Mouse (Mus musculus) liver, postnatal 0 days (tissue): ENCODE measurements around the gene Cacnb1. TPM values are rescaled to one million over a fixed set of nuclear protein-coding genes. Genes with fewer than 3 reads are reported as not detected.

Experiments used
- ATAC-seq: fragments of 200-750 bp; cut with Nextera tagmentation; 2 replicates; pipeline ENCODE4 v1.8.0; 2017; ENCODE audit warnings: mild to moderate bottlenecking, moderate library complexity
- DNase-seq: peaks from one replicate; pipeline ENCODE4 v3.0.0-alpha.2; 2016
- H3K27ac ChIP-seq: fragments of 300-500 bp; sonication (generic); 2 replicates; pipeline ENCODE4 v1.5.1; 2014; ENCODE audit warnings: antibody characterized with exemption, moderate library complexity, mild to moderate bottlenecking, low read depth
- H3K27me3 ChIP-seq: fragments of 300-500 bp; sonication (generic); 2 replicates; pipeline ENCODE4 v1.6.1; 2014; ENCODE audit warnings: low read length, control low read depth, mixed read lengths; ENCODE audit not compliant: insufficient read depth
- H3K36me3 ChIP-seq: fragments of 300-500 bp; sonication (generic); replicated peaks from 2 replicates; pipeline ENCODE4 v1.6.1; 2014; ENCODE audit warnings: mild to moderate bottlenecking, control low read depth, low read length, moderate library complexity, mixed read lengths; ENCODE audit not compliant: insufficient read depth
- H3K4me1 ChIP-seq: fragments of 300-500 bp; sonication (generic); 2 replicates; pipeline ENCODE4 v1.6.1; 2014; ENCODE audit warnings: antibody characterized with exemption, mild to moderate bottlenecking, control low read depth; ENCODE audit not compliant: insufficient read depth
- H3K4me2 ChIP-seq: fragments of 300-500 bp; sonication (generic); 2 replicates; pipeline ENCODE4 v1.6.1; 2014; ENCODE audit warnings: low read depth, mild to moderate bottlenecking, low read length, moderate library complexity, mixed read lengths
- H3K4me3 ChIP-seq: fragments of 300-500 bp; sonication (generic); 2 replicates; pipeline ENCODE4 v1.5.1; 2014; ENCODE audit warnings: low read depth, low read length
- H3K9ac ChIP-seq: fragments of 300-500 bp; sonication (generic); replicated peaks from 2 replicates; pipeline ENCODE4 v1.6.1; 2014; ENCODE audit warnings: mild to moderate bottlenecking, moderate library complexity
- H3K9me3 ChIP-seq: fragments of 300-500 bp; sonication (generic); 2 replicates; pipeline ENCODE4 v1.6.1; 2016; ENCODE audit warnings: mild to moderate bottlenecking, control low read depth, low read length, mixed read lengths
- CTCF ChIP-seq: sonication (generic); IDR thresholded peaks from 2 replicates; pipeline ENCODE4 v1.5.1; 2016; ENCODE audit warnings: antibody characterized with exemption, low read depth
- EP300 ChIP-seq: IDR thresholded peaks from 2 replicates; pipeline ENCODE4 v1.6.1; 2016; ENCODE audit warnings: antibody characterized with exemption, low read depth, mild to moderate bottlenecking
- WGBS: fragments of 180-500 bp; shearing (Covaris S2); extraction: QIAGEN DNeasy Blood & Tissue Kit; methylation state at CpG from one replicate; pipeline ENCODE4 v1.1.7; 2014; ENCODE audit not compliant: insufficient replicate concordance; 5-methylcytosine and 5-hydroxymethylcytosine counted together
- polyA plus RNA-seq: library from polyadenylated mRNA; unstranded; fragments of >200 nt; fragmentation: Nextera tagmentation; extraction: Ambion mirVana; gene quantifications from 2 replicates; pipeline ENCODE4 v1.2.1, GENCODE M21; 2015

Gene Cacnb1
- polyA plus RNA-seq, 1 experiment from 2014 or later: 0.23 TPM

DNA sequence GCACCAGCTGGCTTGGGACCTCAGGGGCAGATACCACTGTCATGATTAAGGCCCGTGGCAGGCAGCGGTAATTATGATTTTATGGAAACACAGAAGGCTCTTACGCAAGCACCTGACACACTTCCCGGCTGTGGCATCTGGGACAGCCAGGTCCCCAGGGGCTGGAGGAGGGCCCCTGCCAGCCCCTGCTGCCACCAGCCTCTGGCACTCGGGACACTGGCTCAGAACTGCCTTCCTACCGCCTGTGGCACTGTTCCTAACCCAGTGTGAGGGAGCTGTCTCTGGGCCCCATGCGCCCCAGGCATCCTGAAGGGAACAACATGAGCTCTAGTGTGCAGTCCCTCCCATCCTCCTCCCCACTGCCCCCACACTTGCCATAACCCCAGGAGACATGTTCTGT, 36.8 kb upstream of the Cacnb1 start:
- TF ChIP-seq CTCF (no peak), EP300 (no peak)
- Histone ChIP-seq H3K36me3 (no peaks in the 10 kb centered on the region), H3K4me1 (no peaks in the 10 kb centered on the region), H3K27ac (no peak overlapping the region), H3K9ac (no peak overlapping the region), H3K9me3 (no peaks in the 10 kb centered on the region), H3K4me2 (no peak overlapping the region), H3K27me3 (peaks cover 4% of the 10 kb centered on the region; the same call in 1 of the 2 replicates), H3K4me3 (no peak overlapping the region)
- DNase-seq (no peak), ATAC-seq (no peak)
- 60% methylated on average over 7 of the region's 7 CpGs for WGBS

DNA sequence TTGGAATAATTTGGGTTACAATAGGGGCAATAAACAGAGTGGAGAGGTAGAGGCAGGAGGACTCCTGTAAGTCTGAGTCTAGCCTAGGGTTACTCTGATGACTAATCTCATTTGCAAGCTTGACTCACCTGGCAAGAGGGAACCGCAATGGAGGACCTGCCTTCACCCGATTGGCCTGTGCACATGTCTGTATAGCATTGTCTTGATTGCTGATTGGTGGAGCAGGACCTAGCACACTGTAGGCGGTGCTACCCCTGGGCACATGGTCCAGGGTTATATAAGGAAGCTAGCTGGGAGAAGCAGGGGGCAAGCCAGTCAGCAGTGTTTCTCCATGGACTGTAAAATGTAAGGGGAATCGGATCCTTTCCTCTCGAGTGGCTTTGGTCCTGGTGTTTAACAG, 35.2 kb upstream of the Cacnb1 start:
- H3K27ac ChIP-seq: no peak overlapping the region
- no peak overlapping the region for H3K9ac ChIP-seq
- no peaks in the 10 kb centered on the region for H3K36me3 ChIP-seq
- DNase-seq (no peak), ATAC-seq (peak; percentile 25; the same call in 1 of the 2 replicates)
- H3K4me1 ChIP-seq: no peaks in the 10 kb centered on the region
- H3K4me2 ChIP-seq: no peak overlapping the region
- no peak overlapping the region for H3K4me3 ChIP-seq
- peaks cover 18% of the 10 kb centered on the region for H3K27me3 ChIP-seq
- no peaks in the 10 kb centered on the region for H3K9me3 ChIP-seq
- no peak for TF ChIP-seq CTCF
- TF ChIP-seq EP300: no peak
- 78% methylated on average over 5 of the region's 5 CpGs for WGBS

DNA sequence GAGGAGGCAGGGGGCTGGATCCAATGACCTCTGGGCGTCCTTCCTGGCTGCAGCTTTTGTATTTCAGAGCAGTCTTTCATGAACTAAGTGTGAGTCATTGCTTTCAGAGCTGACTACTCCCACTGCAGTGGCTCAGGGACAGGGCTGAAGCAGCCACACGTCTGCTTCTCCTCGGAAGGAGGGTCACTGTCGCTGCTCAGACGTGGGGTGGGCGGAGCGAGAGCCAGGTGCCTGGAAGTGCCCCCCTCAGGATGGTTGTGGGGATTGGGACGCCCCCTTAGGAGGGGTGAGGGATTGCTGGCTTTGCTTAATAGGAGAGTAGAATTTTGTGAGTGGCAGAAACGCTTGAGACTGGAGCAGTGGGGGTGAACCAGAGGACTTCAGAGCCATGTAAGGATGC, 34.6 kb upstream of the Cacnb1 start:
- no peak overlapping the region for H3K27ac ChIP-seq
- DNase-seq: no peak

DNA sequence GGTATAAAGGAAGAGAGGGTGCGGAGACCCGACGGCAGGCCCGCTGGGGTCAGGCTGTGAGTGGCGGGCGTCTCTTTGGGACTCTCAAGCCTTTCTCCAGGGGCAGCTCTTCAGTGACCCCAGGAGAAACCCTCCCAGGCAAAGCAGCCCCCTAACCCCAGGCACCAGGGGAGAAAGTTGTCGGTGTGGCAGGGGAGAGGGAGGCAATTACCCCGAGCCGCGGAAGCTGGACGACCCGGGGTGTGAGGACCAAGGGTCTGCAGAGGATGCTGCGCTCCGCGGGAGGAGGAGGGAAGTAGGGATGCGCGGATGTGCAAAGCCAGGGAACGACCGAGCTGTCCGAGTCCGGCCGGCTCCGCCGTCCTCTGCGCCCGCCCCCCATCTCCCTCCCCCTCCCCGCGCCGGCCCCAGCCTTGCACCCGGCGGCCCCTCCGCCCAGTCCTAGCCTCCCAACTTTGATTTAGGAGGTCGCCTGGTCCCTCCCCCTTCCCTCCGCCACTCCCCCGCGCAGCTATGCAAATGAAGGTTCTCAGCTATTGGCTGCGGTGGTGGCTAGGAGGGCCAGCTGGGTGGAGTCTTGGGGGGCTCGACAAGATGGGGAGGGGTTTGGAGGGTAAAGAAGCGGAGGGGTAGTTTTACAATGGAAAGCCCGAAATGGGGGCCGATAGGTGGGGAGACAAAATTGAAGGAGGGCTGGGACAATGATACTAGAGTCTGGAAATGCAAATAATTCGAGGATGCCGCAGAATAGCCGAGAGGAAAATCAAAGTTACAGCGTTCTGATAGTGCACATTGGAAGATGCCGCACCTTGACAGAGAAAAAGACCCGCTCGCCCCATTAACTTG, 30.4 kb upstream of the Cacnb1 start, which contains the start of gene Stac2:
Stac2 (minus strand) TSS at position 474 of the 846 bp plus-strand sequence.
- no peak for ATAC-seq
- Histone ChIP-seq H3K27ac (no peak within 1 kb of the TSS), H3K9ac (no peak within 1 kb of the TSS), H3K4me2 (peak within 1 kb of the TSS; percentile 68), H3K4me1 (peaks cover 13% of the 10 kb centered on the region), H3K9me3 (no peaks in the 10 kb centered on the region), H3K4me3 (peak within 1 kb of the TSS; percentile 38), H3K27me3 (peaks cover 49% of the 10 kb centered on the region), H3K36me3 (no peaks in the 10 kb centered on the region)
- TF ChIP-seq EP300: no peak
- TF ChIP-seq CTCF: no peak
- 5% methylated on average over 41 of the region's 48 CpGs for WGBS
- peak; percentile 48 for DNase-seq

More for the DNA sequence above, 34.6 kb upstream of the Cacnb1 start:
- no peak overlapping the region for H3K4me2 ChIP-seq
- H3K9ac ChIP-seq: no peak overlapping the region
- H3K4me3 ChIP-seq: no peak overlapping the region
- 27% methylated on average over 9 of the region's 9 CpGs for WGBS
- H3K36me3 ChIP-seq: no peaks in the 10 kb centered on the region
- H3K27me3 ChIP-seq: peaks cover 23% of the 10 kb centered on the region
- no peaks in the 10 kb centered on the region for H3K9me3 ChIP-seq
- no peak for ATAC-seq
- no peak for TF ChIP-seq CTCF
- no peak for TF ChIP-seq EP300
- H3K4me1 ChIP-seq: peaks cover 3% of the 10 kb centered on the region; the same call in 1 of the 2 replicates

DNA sequence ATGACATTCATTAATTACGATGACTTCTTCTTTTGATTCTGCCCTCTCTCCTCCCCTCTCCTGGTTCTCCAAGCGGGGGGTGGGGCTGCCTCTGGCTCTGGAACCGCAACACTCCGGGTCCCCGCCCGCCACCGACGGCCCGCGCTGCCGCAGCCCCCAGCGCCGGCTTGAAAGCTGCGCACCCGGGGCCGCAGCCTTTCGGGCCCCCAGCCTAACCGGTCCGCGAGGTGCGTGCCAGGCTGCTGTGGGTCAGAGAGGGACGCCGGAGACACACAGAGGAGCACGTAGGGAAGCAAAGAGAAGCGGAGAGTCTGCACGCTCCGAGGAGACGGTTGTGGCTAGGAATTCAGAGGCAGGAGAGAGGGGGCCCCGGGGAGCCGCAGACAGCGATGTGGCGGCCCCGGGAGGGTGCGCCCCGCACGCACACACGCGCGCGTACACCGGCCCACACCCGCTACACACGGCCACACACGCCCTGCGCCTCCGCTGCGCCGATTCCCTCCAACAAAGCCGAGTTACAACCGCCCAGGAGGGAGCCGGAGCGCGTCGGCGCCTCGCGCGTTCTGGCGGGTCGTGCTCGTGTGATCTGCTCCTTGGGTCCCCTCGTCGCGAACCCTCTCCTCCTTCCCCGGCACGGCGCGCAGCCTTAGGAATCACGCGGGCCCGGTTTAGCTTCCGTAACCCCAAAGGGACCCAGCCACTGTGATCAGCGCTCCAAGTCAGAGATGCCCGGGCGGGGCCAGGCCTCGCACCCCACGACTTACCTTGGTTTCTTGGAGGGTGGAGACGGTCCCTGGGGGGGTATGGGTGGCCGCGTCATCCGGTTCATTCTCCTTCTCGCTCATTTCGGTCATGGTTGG, 29.5 kb upstream of the Cacnb1 start:
- 2% methylated on average over 80 of the region's 83 CpGs for WGBS
- ATAC-seq (no peak), DNase-seq (peak; percentile 28)
- Histone ChIP-seq H3K4me1 (peaks cover 13% of the 10 kb centered on the region), H3K27ac (no peak overlapping the region), H3K36me3 (no peaks in the 10 kb centered on the region), H3K4me3 (peak overlapping the region; percentile 38), H3K9me3 (no peaks in the 10 kb centered on the region), H3K9ac (no peak overlapping the region), H3K4me2 (peak overlapping the region; percentile 68), H3K27me3 (peaks cover 48% of the 10 kb centered on the region)
- TF ChIP-seq EP300 (no peak), CTCF (no peak)

DNA sequence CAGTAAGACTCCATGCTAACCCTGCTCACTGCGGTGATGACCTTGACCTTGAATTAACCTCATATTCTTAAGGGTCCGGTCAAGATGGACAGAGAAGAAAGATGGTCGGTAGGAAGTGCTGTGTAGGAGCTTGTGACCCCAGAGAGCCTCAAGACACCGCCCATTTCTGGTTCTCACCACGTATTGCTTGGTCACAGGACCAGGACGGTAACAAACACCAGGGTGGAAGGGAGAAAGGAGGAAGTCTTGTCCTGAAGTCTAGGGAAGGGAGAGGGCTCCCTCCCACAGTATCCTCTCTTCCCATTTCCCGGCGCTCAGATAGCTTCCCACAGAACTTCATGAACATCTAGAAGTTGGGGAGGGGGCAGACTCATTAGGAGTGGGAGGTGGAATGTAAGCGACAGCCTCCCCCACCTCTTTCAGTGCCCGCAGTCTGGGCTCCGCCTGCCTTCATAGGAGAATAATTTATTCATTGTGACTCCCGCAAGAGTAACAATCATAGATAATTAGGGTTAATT, 28.8 kb upstream of the Cacnb1 start:
- Histone ChIP-seq H3K4me3 (peak overlapping the region; percentile 38), H3K27ac (no peak overlapping the region), H3K36me3 (no peaks in the 10 kb centered on the region), H3K4me2 (peak overlapping the region; percentile 68), H3K9ac (no peak overlapping the region), H3K4me1 (peaks cover 13% of the 10 kb centered on the region), H3K9me3 (no peaks in the 10 kb centered on the region), H3K27me3 (peaks cover 46% of the 10 kb centered on the region)
- WGBS: 9% methylated on average over 12 of the region's 12 CpGs
- TF ChIP-seq CTCF (no peak), EP300 (no peak)
- no peak for ATAC-seq
- DNase-seq: no peak
